Mouse (Mus musculus) myocyte (in vitro differentiated cells): ENCODE results near the gene Carns1.

ENCODE experiments used
- CEBPB ChIP-seq: IDR thresholded peaks from 2 replicates; pipeline ENCODE4 v1.6.1; 2011; ENCODE audit warnings: mild to moderate bottlenecking, moderate library complexity; ENCODE audit not compliant: poor library complexity, insufficient read depth, severe bottlenecking
- MYOD1 ChIP-seq, 3 experiments: IDR thresholded peaks; one replicate each; pipeline ENCODE4 v1.6.1; 2011; ENCODE audit warnings: control low read depth in 2 of 3, low read depth in 2 of 3, mild to moderate bottlenecking in 2 of 3, moderate library complexity in 1 of 3; ENCODE audit not compliant: insufficient read length in 2 of 3, control insufficient read depth in 1 of 3
- MYOG ChIP-seq, 3 experiments: IDR thresholded peaks; one replicate each; pipeline ENCODE4 v1.6.1; 2011; ENCODE audit warnings: control low read depth in 2 of 3, low read depth in 2 of 3, mild to moderate bottlenecking in 2 of 3; ENCODE audit not compliant: insufficient read length in 2 of 3, control insufficient read depth in 1 of 3, insufficient read depth in 1 of 3
- POLR2A ChIP-seq: IDR thresholded peaks from one replicate; pipeline ENCODE4 v1.6.1; 2011; ENCODE audit warnings: low read depth, mild to moderate bottlenecking, control low read depth, moderate library complexity; ENCODE audit not compliant: insufficient read length
- POLR2AphosphoS2 ChIP-seq: IDR thresholded peaks from one replicate; pipeline ENCODE4 v1.6.1; 2011; ENCODE audit warnings: low read depth, control low read depth; ENCODE audit not compliant: insufficient read length
- SRF ChIP-seq: IDR thresholded peaks from one replicate; pipeline ENCODE4 v1.6.1; 2011; ENCODE audit warnings: low read depth; ENCODE audit not compliant: control insufficient read depth, insufficient read length
- TCF12 ChIP-seq: IDR thresholded peaks from one replicate; pipeline ENCODE4 v1.6.1; 2011; ENCODE audit warnings: mild to moderate bottlenecking, control low read depth; ENCODE audit not compliant: poor library complexity, insufficient read depth, severe bottlenecking
- USF1 ChIP-seq: IDR thresholded peaks from one replicate; pipeline ENCODE4 v1.6.1; 2011; ENCODE audit warnings: low read depth, mild to moderate bottlenecking, control low read depth, moderate library complexity

- TF ChIP-seq MYOG (IDR thresholded peaks at IDR 0.05; ENCODE audit: control insufficient read depth in 1 of 3, insufficient read depth in 1 of 3, insufficient read length in 2 of 3, low read depth in 2 of 3) (no peak), USF1 (no peak), POLR2AphosphoS2 (no peak), POLR2A (no peak), TCF12 (no peak), MYOD1 (IDR thresholded peaks at IDR 0.05; ENCODE audit: control insufficient read depth in 1 of 3, insufficient read length in 2 of 3, low read depth in 2 of 3) (no peak), CEBPB (no peak), SRF (no peak)
These were observed 26.9 kb upstream of the Carns1 start for GRCm38 (mm10) chr19:4202149-4202548.
